Mouse (Mus musculus): Measurements from ENCODE around the gene Heph.
"Not testable (repeated sequence)": the region's sequence is repeated elsewhere in the genome, so short reads cannot be mapped to it uniquely, and the experiment has no call there.

Heph gene

GRCm38 (mm10) chrX:96455149-96455548, at the start of gene Heph:
TSS of gene Heph (plus strand) at chrX:96455359.
- no peak for DNase-seq

GRCm38 (mm10) chrX:96415351-96415750, 39.8 kb upstream of the Heph start:
- not testable (repeated sequence) for DNase-seq

GRCm38 (mm10) chrX:96416970-96417369, 38.2 kb upstream of the Heph start:
- DNase-seq, result no peak

GRCm38 (mm10) chrX:96417733-96418132, 37.4 kb upstream of the Heph start:
- DNase-seq, result no peak

- no peak for DNase-seq
Measured at GRCm38 (mm10) chrX:96419383-96419782, 35.8 kb upstream of the Heph start.

- DNase-seq, result no peak
Measured at GRCm38 (mm10) chrX:96456201-96456963, 1.2 kb downstream of the Heph start, which contains the start of gene Hsf3. TSS of gene Hsf3 (minus strand) at chrX:96456294.

- DNase-seq, result no peak
Measured at GRCm38 (mm10) chrX:96501580-96501979, 46.4 kb downstream of the Heph start.
